Comparison of ENCODE assay signal across 8 mouse cellular contexts in genomic region chr11:44665156-44665682, GRCm38 (mm10). TPM values are rescaled to one million over a fixed set of nuclear protein-coding genes. Genes with fewer than 3 reads are reported as not detected.
A peak's percentile ranks its signal among the peaks of the same experiment; 100 is the strongest.
DNase-seq lines count a peak whose midpoint lies in the region; ATAC-seq and TF ChIP-seq lines count a peak whose summit lies in the region.

No protein-coding gene starts in this region.

- H3K9me3 ChIP-seq in forebrain, embryonic 16.5 days (ENCODE audit: control insufficient read depth, low read length) = no peaks in the 10 kb centered on the region
- no peaks in the 10 kb centered on the region for H3K9me3 ChIP-seq in hindbrain, embryonic 13.5 days

- H3K4me1 ChIP-seq in forebrain, embryonic 16.5 days (replicated peaks; ENCODE audit: control insufficient read depth, insufficient read depth, low read length) = peaks cover 10% of the 10 kb centered on the region
- H3K4me1 ChIP-seq in hindbrain, embryonic 13.5 days (replicated peaks) = peaks cover 56% of the 10 kb centered on the region

- 3% methylated on average over 18 of the region's 18 CpGs for WGBS in forebrain, embryonic 16.5 days
- 1% methylated on average over 18 of the region's 18 CpGs for WGBS in hindbrain, embryonic 13.5 days

- no peak overlapping the region for H3K27ac ChIP-seq in forebrain, embryonic 16.5 days (ENCODE audit: low read length)
- H3K27ac ChIP-seq in hindbrain, embryonic 13.5 days = peak overlapping the region; percentile 72

- H3K36me3 ChIP-seq in forebrain, embryonic 16.5 days (ENCODE audit: control insufficient read depth, insufficient read depth) = no peaks in the 10 kb centered on the region
- no peaks in the 10 kb centered on the region for H3K36me3 ChIP-seq in hindbrain, embryonic 13.5 days
- H3K36me3 ChIP-seq in myocyte (ENCODE audit: control insufficient read depth, insufficient read depth) = no peaks in the 10 kb centered on the region

- H3K4me3 ChIP-seq in forebrain, embryonic 16.5 days (replicated peaks; ENCODE audit: low read length) = peak overlapping the region; percentile 22
- peak overlapping the region; percentile 31 for H3K4me3 ChIP-seq in hindbrain, embryonic 13.5 days
- no peak overlapping the region for H3K4me3 ChIP-seq in myocyte

- H3K79me2 ChIP-seq in myocyte (ENCODE audit: control insufficient read depth, insufficient read depth) = no peaks in the 10 kb centered on the region

- peak overlapping the region; percentile 41 for H3K4me2 ChIP-seq in forebrain, embryonic 16.5 days (ENCODE audit: low read length)
- peak overlapping the region; percentile 55 for H3K4me2 ChIP-seq in hindbrain, embryonic 13.5 days
- H3K4me2 ChIP-seq in myocyte (ENCODE audit: low read depth) = peak overlapping the region; percentile 27

- TF ChIP-seq POLR2A in myocyte (IDR thresholded peaks at IDR 0.05; ENCODE audit: insufficient read length, low read depth) = no peak

- no peak overlapping the region for H3ac ChIP-seq in myocyte (ENCODE audit: control insufficient read depth, insufficient read length)

- H3K9ac ChIP-seq in forebrain, embryonic 16.5 days (replicated peaks; ENCODE audit: low read depth, low read length) = peak overlapping the region; percentile 26; the same call in 1 of the 2 replicates
- peak overlapping the region; percentile 69 for H3K9ac ChIP-seq in hindbrain, embryonic 13.5 days

- peak; percentile 68 for ATAC-seq in forebrain, embryonic 16.5 days
- ATAC-seq in hindbrain, embryonic 13.5 days (ENCODE audit: low FRiP score) = peak; percentile 62

- peak; percentile 58 to 67 for DNase-seq in cerebellum, postnatal 10 days
- DNase-seq in cerebellum, adult 11 months = no peak
- DNase-seq in adrenal gland, adult (ENCODE audit: inconsistent age in 2 of 2, low spot score in 1 of 2) = peak; percentile 32 to 72
- DNase-seq in liver = peak; percentile 33
- no peak for DNase-seq in layer of hippocampus, adult 9-10 months (ENCODE audit: low spot score)

- peaks cover 52% of the 10 kb centered on the region for H3K27me3 ChIP-seq in forebrain, embryonic 16.5 days (replicated peaks; ENCODE audit: control insufficient read depth, insufficient read depth, low read length)
- no peaks in the 10 kb centered on the region for H3K27me3 ChIP-seq in hindbrain, embryonic 13.5 days
- H3K27me3 ChIP-seq in myocyte (ENCODE audit: control insufficient read depth, insufficient read depth, insufficient read length) = no peaks in the 10 kb centered on the region

TF ChIP-seq in myocyte, 11 proteins besides CTCF, POLR2A, EP300 and RAD21:
- TF ChIP-seq CEBPB (IDR thresholded peaks at IDR 0.05; ENCODE audit: insufficient read depth, poor library complexity, severe bottlenecking) (no peak), E2F4 (IDR thresholded peaks at IDR 0.05; ENCODE audit: insufficient read depth) (no peak), USF1 (IDR thresholded peaks at IDR 0.05; ENCODE audit: low read depth) (no peak), MYOD1 (IDR thresholded peaks at IDR 0.05; ENCODE audit: control insufficient read depth in 1 of 3, insufficient read length in 2 of 3, low read depth in 2 of 3) (no peak), MYOG (IDR thresholded peaks at IDR 0.05; ENCODE audit: control insufficient read depth in 1 of 3, insufficient read depth in 1 of 3, insufficient read length in 2 of 3, low read depth in 2 of 3) (no peak), REST (IDR thresholded peaks at IDR 0.05; ENCODE audit: insufficient read depth, insufficient read length) (no peak), TCF3 (IDR thresholded peaks at IDR 0.05; ENCODE audit: insufficient read length, low read depth) (no peak), SRF (IDR thresholded peaks at IDR 0.05; ENCODE audit: control insufficient read depth, insufficient read length, low read depth) (no peak), POLR2AphosphoS2 (IDR thresholded peaks at IDR 0.05; ENCODE audit: insufficient read length, low read depth) (no peak), TCF12 (IDR thresholded peaks at IDR 0.05; ENCODE audit: insufficient read depth, poor library complexity, severe bottlenecking) (no peak), MAX (IDR thresholded peaks at IDR 0.05; ENCODE audit: low read depth) (no peak)

RNA-seq across cellular contexts. Expression of gene Ebf1, which starts 48.1 kb away (rescaled TPM):
- 33.9 and 43.7 TPM in 2 replicates for polyA plus RNA-seq in forebrain, embryonic 16.5 days (2015; fragmentation: Nextera tagmentation; extraction: Ambion mirVana)
- polyA plus RNA-seq in hindbrain, embryonic 13.5 days (2015; fragmentation: Nextera tagmentation; extraction: Ambion mirVana) = 135 and 159 TPM in 2 replicates
- polyA plus RNA-seq in myocyte (2012; fragmentation: generic; extraction: Trizol) = 2.7 TPM

Comparison
In these comparisons a context has a peak if more than half of its experiments do, and no peak if none do; other contexts are left out.
1. DNase-seq: peak in cerebellum, postnatal 10 days (2 of 2), adrenal gland, adult (2 of 2) and liver (single experiment); none in cerebellum, adult 11 months (single experiment) and layer of hippocampus, adult 9-10 months (single experiment).
2. Peak in every context shown above with its lines, with median percentiles within 50 percentile points of each other: H3K4me2 ChIP-seq.